Mouse (Mus musculus) brain, embryonic 14.5 days (tissue): ENCODE data around the gene Peli2.

ENCODE experiments used
- CTCF ChIP-seq: fragments of 200-500 bp; IDR thresholded peaks from 2 replicates; pipeline ENCODE4 v1.5.1; 2012; ENCODE audit warnings: inconsistent platforms, mild to moderate bottlenecking, moderate library complexity, borderline replicate concordance; ENCODE audit not compliant: insufficient read depth, insufficient read length; ENCODE audit errors: extremely low read depth
- POLR2A ChIP-seq: fragments of 200-500 bp; IDR thresholded peaks from 2 replicates; pipeline ENCODE4 v1.6.1; 2012; ENCODE audit warnings: mild to moderate bottlenecking, inconsistent platforms, borderline replicate concordance; ENCODE audit not compliant: poor library complexity, insufficient read depth, insufficient read length, severe bottlenecking; ENCODE audit errors: extremely low read depth

DNA sequence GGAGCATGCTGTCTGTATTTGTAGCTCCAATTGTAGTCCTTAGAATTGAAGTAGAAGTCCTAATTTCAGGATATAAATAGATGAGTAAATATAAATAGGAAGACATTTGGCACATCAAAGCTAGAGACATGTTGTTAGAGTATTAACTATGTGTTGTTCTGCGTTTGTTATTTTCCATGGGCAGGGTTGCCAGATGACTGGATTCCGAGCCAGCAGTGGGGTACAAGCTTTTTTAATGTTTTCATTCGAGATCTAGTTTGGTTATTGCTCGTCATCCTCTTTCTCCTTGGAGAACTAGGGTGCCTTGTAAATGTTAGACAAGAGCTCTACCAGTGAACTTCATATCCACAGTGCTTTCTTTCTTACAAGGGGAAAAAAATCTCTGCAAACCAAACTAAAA, 78.9 kb downstream of the Peli2 start:
- TF ChIP-seq CTCF (no peak), POLR2A (no peak)
